Mouse (Mus musculus) limb, embryonic 13.5 days (tissue): ENCODE data around the gene Abcb5. TPM values are rescaled to one million over a fixed set of nuclear protein-coding genes. Genes with fewer than 3 reads are reported as not detected.
A peak's percentile ranks its signal among the peaks of the same experiment; 100 is the strongest.

Source experiments
- ATAC-seq: fragments of 200-750 bp; cut with Nextera tagmentation; 2 replicates; pipeline ENCODE4 v1.8.0; 2017; ENCODE audit warnings: low read depth, moderate number of reproducible peaks, moderate TSS enrichment; ENCODE audit not compliant: low FRiP score
- H3K27ac ChIP-seq: fragments of 300-500 bp; sonication (generic); 2 replicates; pipeline ENCODE4 v1.5.1; 2015; ENCODE audit warnings: inconsistent platforms, mild to moderate bottlenecking, moderate library complexity
- H3K27me3 ChIP-seq: fragments of 300-500 bp; sonication (generic); 2 replicates; pipeline ENCODE4 v1.6.1; 2015; ENCODE audit warnings: mild to moderate bottlenecking, inconsistent platforms
- H3K36me3 ChIP-seq: fragments of 300-500 bp; sonication (generic); 2 replicates; pipeline ENCODE4 v1.6.1; 2015; ENCODE audit warnings: inconsistent platforms, mild to moderate bottlenecking, moderate library complexity
- H3K4me1 ChIP-seq: fragments of 300-500 bp; sonication (generic); 2 replicates; pipeline ENCODE4 v1.6.1; 2015; ENCODE audit warnings: inconsistent platforms
- H3K4me2 ChIP-seq: fragments of 300-500 bp; sonication (generic); replicated peaks from 2 replicates; pipeline ENCODE4 v1.6.1; 2015; ENCODE audit warnings: inconsistent platforms, mild to moderate bottlenecking, moderate library complexity
- H3K4me3 ChIP-seq: fragments of 300-500 bp; sonication (generic); 2 replicates; pipeline ENCODE4 v1.5.1; 2015; ENCODE audit warnings: moderate library complexity, mild to moderate bottlenecking, inconsistent platforms
- H3K9ac ChIP-seq: fragments of 300-500 bp; sonication (generic); 2 replicates; pipeline ENCODE4 v1.6.1; 2015; ENCODE audit warnings: mild to moderate bottlenecking, inconsistent platforms
- H3K9me3 ChIP-seq: fragments of 300-500 bp; sonication (generic); 2 replicates; pipeline ENCODE4 v1.6.1; 2016; ENCODE audit warnings: inconsistent platforms
- WGBS: fragments of 180-500 bp; shearing (Covaris S2); methylation state at CpG from one replicate; pipeline ENCODE4 v1.1.7; 2015; 5-methylcytosine and 5-hydroxymethylcytosine counted together
- polyA plus RNA-seq: library from polyadenylated mRNA; unstranded; fragments of >200 nt; fragmentation: Nextera tagmentation; extraction: Ambion mirVana; gene quantifications from 2 replicates; pipeline ENCODE4 v1.2.1, GENCODE M21; 2015

The Abcb5 gene
- polyA plus RNA-seq, 1 experiment from 2014 or later, result 0.04 TPM

DNA sequence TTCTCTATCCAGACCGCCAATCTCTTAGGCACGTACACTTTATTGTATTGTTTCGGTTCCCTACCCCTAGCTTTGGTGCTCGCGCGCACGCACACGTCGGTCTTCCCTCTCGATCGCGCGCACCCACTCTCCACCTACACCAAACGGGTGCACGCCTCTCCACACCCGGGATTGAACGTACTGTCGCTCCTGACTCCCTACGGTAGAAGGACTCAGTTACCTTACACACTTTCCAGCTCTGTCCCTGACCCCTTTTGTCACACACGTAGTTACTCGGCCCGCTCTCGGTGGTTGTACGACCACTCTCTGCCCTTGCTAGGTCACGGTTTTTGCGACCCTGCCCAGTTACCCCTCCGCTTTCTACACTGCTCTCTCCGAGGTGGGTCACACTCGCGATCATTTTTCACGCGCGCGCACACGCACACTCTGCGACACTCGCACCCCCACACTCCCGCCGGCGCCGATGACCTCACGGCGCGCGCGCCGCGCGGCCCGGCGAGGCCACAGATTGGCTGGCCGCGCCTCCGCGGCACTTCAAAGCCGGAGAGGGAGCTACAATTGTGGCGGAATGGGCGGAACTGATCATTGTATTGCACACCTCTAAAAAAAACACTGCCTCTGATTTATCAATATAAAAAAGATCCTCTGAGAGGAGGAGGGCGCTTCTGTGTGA lies 119.4 kb downstream of the Abcb5 start:
- peaks cover 86% of the 10 kb centered on the region for H3K27me3 ChIP-seq
- no peak overlapping the region for H3K27ac ChIP-seq
- H3K9me3 ChIP-seq, result no peaks in the 10 kb centered on the region
- WGBS, result under 1% methylated on average over 59 of the region's 59 CpGs
- peak overlapping the region; percentile 47 for H3K4me3 ChIP-seq
- H3K4me2 ChIP-seq, result peak overlapping the region; percentile 72
- ATAC-seq, result peak; percentile 3; the same call in 1 of the 2 replicates
- H3K36me3 ChIP-seq, result no peaks in the 10 kb centered on the region
- peak overlapping the region; percentile 35; the same call in 1 of the 2 replicates for H3K9ac ChIP-seq
- H3K4me1 ChIP-seq, result peaks cover 35% of the 10 kb centered on the region

DNA sequence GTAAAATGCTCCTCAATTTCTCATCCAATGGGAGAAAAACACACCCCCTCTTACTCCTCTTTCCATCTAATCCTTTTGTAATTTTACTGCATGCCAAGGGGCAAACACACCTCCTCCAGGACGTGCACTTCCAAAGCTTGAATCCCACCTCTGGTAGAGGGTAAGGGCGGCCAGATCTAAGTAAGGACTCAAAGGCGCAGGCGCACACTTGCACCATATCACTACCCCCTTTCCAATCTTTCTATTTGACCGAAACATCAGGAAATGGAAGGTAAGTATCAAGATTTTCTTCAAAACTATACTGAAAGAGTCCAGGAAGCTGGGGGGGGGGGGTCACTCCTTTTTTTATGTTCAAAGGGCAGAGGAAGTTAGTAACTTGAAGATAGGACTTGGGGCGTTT lies 120.0 kb downstream of the Abcb5 start, which contains the start of gene Sp8:
TSS of gene Sp8 (plus strand) at position 109 of the 400 bp plus-strand sequence.
- Histone ChIP-seq H3K4me3 (peak within 1 kb of the TSS; percentile 47), H3K9me3 (no peaks in the 10 kb centered on the region), H3K27me3 (peaks cover 88% of the 10 kb centered on the region), H3K36me3 (no peaks in the 10 kb centered on the region), H3K4me2 (peak within 1 kb of the TSS; percentile 72), H3K27ac (no peak within 1 kb of the TSS), H3K4me1 (peaks cover 35% of the 10 kb centered on the region), H3K9ac (peak within 1 kb of the TSS; percentile 35; the same call in 1 of the 2 replicates)
- no peak for ATAC-seq
- WGBS, result 1% methylated on average over 6 of the region's 6 CpGs

DNA sequence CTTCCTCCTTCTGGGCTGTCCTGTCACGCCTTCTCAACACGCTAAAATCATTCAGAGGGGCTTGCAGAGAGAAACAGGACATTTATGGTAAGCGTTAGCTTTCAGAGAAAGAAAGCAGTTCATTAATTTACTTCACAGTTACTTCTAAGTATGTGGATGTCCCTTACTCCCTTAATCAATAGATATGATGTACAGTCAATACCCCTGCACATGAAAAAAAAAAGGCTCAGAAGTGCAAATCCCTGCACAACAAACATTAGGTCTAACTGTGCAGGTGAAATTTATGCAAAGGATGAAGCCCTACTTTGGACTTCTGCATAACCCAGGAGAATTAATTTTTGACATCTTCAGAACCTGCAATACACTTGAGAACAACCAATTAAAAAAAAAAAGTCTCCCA lies 120.9 kb downstream of the Abcb5 start:
- Histone ChIP-seq H3K4me1 (peaks cover 35% of the 10 kb centered on the region), H3K9me3 (no peaks in the 10 kb centered on the region), H3K9ac (no peak overlapping the region), H3K4me2 (no peak overlapping the region), H3K36me3 (no peaks in the 10 kb centered on the region), H3K4me3 (no peak overlapping the region), H3K27me3 (peaks cover 91% of the 10 kb centered on the region), H3K27ac (no peak overlapping the region)
- 4% methylated on average over 3 of the region's 3 CpGs for WGBS
- ATAC-seq, result no peak

DNA sequence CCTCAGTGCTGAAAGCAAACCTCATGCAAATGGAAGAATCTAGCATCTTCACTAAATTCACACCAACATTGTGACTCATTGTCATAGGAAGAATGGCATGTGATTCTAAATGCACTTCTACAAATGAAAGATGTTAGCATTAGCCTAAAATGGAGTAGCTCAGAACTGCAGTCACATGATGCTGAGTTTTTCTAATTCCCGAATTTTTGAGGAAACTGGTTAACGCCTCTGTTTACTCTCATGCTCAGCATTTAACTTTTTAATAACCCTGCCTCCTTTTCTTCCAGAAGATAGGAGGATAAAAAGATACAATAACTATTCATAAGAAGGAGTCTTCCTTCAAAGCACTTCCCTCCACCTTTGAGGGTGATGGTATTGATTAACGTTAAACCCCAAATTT lies 121.4 kb downstream of the Abcb5 start:
- no peaks in the 10 kb centered on the region for H3K36me3 ChIP-seq
- H3K9ac ChIP-seq, result no peak overlapping the region
- WGBS, result 8% methylated on average over 3 of the region's 3 CpGs
- H3K4me3 ChIP-seq, result no peak overlapping the region
- H3K9me3 ChIP-seq, result no peaks in the 10 kb centered on the region
- H3K4me2 ChIP-seq, result no peak overlapping the region
- no peak for ATAC-seq
- H3K4me1 ChIP-seq, result peaks cover 35% of the 10 kb centered on the region
- H3K27ac ChIP-seq, result no peak overlapping the region
- peaks cover 91% of the 10 kb centered on the region for H3K27me3 ChIP-seq

DNA sequence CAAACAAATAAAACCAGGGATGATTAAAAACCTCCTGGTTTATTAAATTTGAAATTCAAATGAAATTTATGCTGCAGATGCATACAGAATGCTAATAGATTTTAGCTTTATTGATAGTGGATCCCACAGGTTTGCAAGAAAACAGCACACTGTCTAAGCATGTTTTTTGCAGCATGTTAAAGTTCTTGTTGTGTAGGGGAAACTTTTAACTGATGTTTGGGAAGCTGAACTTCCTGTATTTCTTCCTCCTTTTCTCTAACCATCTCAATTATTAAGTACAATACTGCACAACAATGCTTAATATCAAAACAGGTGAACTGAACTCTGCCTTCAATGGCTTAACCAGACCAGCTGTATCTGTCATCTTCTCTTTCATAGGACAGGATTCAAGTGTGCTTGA lies 122.1 kb downstream of the Abcb5 start:
- Histone ChIP-seq H3K27ac (no peak overlapping the region), H3K9me3 (no peaks in the 10 kb centered on the region), H3K4me2 (no peak overlapping the region), H3K27me3 (peaks cover 91% of the 10 kb centered on the region), H3K4me1 (peaks cover 29% of the 10 kb centered on the region), H3K9ac (no peak overlapping the region), H3K36me3 (no peaks in the 10 kb centered on the region), H3K4me3 (no peak overlapping the region)
- no peak for ATAC-seq

DNA sequence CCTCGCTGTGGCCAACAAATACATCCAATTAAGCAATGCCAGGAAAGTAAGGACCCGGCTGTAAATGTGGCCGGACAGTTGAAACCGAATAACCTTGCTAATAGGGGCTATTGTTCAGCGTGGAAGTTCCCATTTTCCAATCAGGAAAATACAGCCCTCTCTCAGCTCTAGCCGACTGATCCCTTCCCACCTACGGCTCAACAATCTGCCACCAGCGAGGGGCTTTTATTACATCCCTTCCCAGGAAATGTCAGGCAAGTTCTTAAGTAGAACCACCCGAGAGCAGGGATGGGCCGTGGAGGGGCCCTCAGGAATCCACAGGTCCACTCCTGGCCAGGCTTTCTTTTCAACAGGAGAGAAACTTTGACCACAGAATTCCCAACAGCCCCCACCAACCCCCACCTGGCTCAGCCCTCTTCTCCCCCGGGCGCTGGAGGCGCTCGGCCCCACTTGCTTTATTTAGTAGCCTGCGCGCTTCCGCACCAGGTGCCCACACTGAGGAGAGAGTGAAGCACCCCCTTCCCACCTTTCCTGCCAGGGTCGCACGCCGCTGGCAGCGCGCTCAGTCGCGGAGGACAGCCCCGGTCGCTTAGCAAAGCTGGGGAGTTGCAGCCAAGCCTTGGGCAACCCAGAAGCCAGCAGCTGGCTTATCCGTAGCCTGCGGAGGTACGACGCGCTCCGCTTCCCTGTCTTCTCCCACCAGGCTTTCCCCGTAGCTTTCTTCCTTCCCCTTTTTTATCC lies 123.4 kb downstream of the Abcb5 start:
- WGBS, result 1% methylated on average over 33 of the region's 33 CpGs
- no peak overlapping the region for H3K27ac ChIP-seq
- no peaks in the 10 kb centered on the region for H3K36me3 ChIP-seq
- H3K9me3 ChIP-seq, result no peaks in the 10 kb centered on the region
- H3K4me3 ChIP-seq, result peak overlapping the region; percentile 27
- H3K4me1 ChIP-seq, result peaks cover 17% of the 10 kb centered on the region
- H3K4me2 ChIP-seq, result peak overlapping the region; percentile 57
- no peak overlapping the region for H3K9ac ChIP-seq
- peaks cover 91% of the 10 kb centered on the region for H3K27me3 ChIP-seq
- ATAC-seq, result no peak

DNA sequence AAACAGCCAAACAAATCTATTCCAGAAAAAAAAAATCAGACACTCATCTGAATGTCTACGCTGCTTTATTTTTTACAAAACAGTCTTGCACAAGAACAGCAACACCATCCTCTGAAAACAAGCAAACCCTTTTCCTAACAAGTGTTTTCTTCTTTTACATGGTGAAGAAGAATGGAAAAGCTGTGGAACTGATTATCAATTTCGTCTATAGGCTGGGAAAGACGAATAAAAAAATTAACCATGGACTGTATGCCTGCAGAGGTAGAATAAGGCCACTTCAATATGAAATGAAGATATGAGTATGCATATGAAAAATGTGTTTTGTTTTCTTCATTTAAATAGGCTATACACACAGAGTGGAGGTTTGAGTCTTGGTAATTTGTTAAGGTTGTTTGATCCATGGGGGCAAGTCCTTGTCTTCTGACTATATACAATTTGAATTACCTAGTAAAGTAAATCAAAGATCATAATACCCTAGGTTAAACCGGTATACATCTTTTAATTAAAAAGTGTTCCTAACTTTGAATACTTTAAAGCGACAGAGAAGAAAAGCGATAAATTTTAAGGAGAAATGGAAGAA lies 124.2 kb downstream of the Abcb5 start:
- H3K9ac ChIP-seq, result no peak overlapping the region
- WGBS, result 15% methylated on average over 6 of the region's 6 CpGs
- H3K27me3 ChIP-seq, result peaks cover 91% of the 10 kb centered on the region
- H3K4me3 ChIP-seq, result no peak overlapping the region
- H3K27ac ChIP-seq, result no peak overlapping the region
- peaks cover 18% of the 10 kb centered on the region for H3K4me1 ChIP-seq
- H3K9me3 ChIP-seq, result no peaks in the 10 kb centered on the region
- H3K36me3 ChIP-seq, result no peaks in the 10 kb centered on the region
- no peak for ATAC-seq
- H3K4me2 ChIP-seq, result no peak overlapping the region

DNA sequence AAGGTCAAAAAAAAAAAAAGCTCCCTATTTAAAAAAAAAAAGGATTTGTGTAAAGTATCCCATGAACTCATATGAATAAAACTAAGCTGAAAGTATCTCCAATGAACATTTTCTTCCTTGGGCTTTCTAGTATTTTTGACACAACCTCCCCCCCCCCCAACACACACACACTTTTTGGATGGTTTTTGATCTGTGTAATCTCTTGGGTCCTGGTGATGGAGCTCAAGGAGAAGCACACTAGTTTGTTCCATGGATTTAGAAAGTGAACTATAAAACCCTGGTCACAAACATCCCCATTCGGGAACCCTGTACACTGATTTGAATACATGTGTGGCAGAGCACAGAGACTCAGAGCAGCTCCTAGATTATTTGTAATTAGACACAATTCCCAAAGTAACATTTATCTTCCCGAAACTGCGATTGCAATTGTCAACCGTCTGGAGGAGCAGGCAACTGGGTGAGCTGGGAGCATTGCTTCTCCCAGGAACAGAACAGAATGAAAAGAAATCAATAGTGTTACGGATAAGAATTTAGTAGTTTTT lies 124.8 kb downstream of the Abcb5 start:
- ATAC-seq, result no peak
- 9% methylated on average over 5 of the region's 5 CpGs for WGBS
- peaks cover 16% of the 10 kb centered on the region for H3K4me1 ChIP-seq
- peaks cover 91% of the 10 kb centered on the region for H3K27me3 ChIP-seq
- no peaks in the 10 kb centered on the region for H3K36me3 ChIP-seq
- H3K27ac ChIP-seq, result no peak overlapping the region
- no peak overlapping the region for H3K4me2 ChIP-seq
- no peaks in the 10 kb centered on the region for H3K9me3 ChIP-seq
- H3K4me3 ChIP-seq, result no peak overlapping the region
- no peak overlapping the region for H3K9ac ChIP-seq

DNA sequence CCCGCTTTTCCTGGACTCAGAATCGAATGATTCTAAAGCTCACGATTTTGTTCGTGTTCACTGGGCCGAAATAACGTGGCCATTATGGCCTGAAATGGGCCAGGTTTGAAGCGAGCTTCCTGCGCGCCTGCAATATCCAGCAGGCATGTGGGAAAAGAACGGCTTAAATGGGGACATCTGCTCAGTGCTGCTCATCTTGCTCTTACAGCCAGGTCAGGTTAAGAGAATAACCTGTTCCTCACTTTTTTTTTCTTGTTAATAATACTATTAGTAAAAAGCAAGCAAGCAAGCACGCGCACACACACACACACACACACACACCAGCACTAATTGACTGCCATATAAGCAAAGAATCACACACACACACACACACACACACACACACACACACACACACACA lies 125.4 kb downstream of the Abcb5 start:
- H3K9me3 ChIP-seq, result no peaks in the 10 kb centered on the region
- no peaks in the 10 kb centered on the region for H3K36me3 ChIP-seq
- WGBS, result 2% methylated on average over 11 of the region's 12 CpGs
- no peak overlapping the region for H3K4me2 ChIP-seq
- peaks cover 91% of the 10 kb centered on the region for H3K27me3 ChIP-seq
- H3K4me1 ChIP-seq, result peaks cover 19% of the 10 kb centered on the region
- no peak overlapping the region for H3K27ac ChIP-seq
- no peak overlapping the region for H3K4me3 ChIP-seq
- no peak overlapping the region for H3K9ac ChIP-seq
- ATAC-seq, result no peak

DNA sequence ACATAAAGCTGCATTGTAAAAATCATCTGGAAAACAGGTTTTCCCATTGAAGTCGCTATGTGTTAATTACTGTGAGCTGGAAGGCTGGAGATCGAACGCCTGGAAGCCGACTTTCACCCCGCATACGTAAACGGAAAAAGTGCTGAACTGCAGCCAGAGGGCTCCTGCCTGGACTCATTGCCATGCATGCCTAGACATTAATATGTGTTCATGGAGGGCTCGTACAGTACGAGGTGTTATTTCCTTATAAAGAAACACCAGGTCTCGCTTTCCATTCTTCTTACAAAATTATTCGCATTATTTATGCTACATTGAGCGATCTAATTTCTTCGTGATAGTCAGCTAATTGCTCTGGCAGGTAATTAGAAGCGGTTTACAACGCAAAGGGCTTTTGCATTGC lies 125.9 kb downstream of the Abcb5 start:
- Histone ChIP-seq H3K9me3 (no peaks in the 10 kb centered on the region), H3K4me2 (0 out of 2 replicates have a peak overlapping the region, but pooled peaks have one; percentile 14), H3K4me1 (peaks cover 19% of the 10 kb centered on the region), H3K4me3 (no peak overlapping the region), H3K36me3 (no peaks in the 10 kb centered on the region), H3K9ac (no peak overlapping the region), H3K27ac (no peak overlapping the region), H3K27me3 (peaks cover 88% of the 10 kb centered on the region)
- no peak for ATAC-seq
- under 1% methylated on average over 15 of the region's 15 CpGs for WGBS

DNA sequence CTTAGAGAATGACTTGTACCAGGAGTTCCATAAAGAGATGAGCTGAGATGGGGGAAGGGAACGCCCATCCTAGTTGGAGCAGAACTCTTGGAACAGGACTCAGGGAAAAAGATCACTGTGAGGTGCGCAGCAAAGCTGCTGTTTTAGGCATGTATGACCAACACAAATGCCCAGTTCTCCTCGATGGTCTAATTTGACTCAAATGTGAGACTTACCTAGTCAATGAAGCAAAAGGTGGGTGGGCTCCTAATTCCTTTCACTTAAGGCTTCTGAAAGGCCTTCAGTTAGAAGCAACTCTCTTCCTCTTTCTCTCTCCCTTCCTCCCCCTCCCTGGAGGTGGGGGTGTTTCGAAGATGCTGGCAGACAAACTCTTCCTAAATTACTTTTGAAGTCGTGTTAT lies 126.8 kb downstream of the Abcb5 start:
- Histone ChIP-seq H3K9me3 (no peaks in the 10 kb centered on the region), H3K27ac (no peak overlapping the region), H3K4me1 (peaks cover 19% of the 10 kb centered on the region), H3K4me3 (no peak overlapping the region), H3K4me2 (no peak overlapping the region), H3K36me3 (no peaks in the 10 kb centered on the region), H3K9ac (no peak overlapping the region), H3K27me3 (peaks cover 84% of the 10 kb centered on the region)
- 17% methylated on average over 5 of the region's 5 CpGs for WGBS
- ATAC-seq, result no peak

DNA sequence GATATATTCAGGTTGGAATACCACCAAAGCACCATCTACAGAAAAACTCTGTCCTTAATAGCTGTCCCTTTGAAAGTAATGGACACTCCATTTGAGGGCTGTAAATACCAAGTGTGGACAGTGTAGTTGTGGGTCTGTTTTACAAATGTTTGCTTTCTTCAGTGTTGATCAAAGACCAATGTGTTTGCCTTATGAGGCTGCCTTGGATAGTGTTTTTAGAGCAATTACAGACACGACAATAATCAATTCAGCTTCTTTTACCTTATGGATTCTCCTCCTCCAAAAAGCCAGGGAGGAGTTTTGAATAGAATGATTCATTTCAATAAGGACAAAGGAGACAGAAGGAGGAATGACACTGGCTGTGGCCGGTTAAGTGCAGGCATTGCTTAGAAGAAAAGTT lies 128.0 kb downstream of the Abcb5 start:
- H3K27ac ChIP-seq, result no peak overlapping the region
- no peaks in the 10 kb centered on the region for H3K9me3 ChIP-seq
- no peak overlapping the region for H3K9ac ChIP-seq
- 5% methylated on average over 2 of the region's 2 CpGs for WGBS
- H3K27me3 ChIP-seq, result peaks cover 72% of the 10 kb centered on the region
- no peak for ATAC-seq
- no peak overlapping the region for H3K4me2 ChIP-seq
- H3K4me1 ChIP-seq, result peaks cover 19% of the 10 kb centered on the region
- no peaks in the 10 kb centered on the region for H3K36me3 ChIP-seq
- H3K4me3 ChIP-seq, result no peak overlapping the region
